Mouse (Mus musculus): Measurements from ENCODE around the gene Cntd1. TPM values are rescaled to one million over a fixed set of nuclear protein-coding genes. Genes with fewer than 3 reads are reported as not detected.
"Not testable (repeated sequence)": the region's sequence is repeated elsewhere in the genome, so short reads cannot be mapped to it uniquely, and the experiment has no call there.

Gene Cntd1
- polyA plus RNA-seq, 1 experiment: 0.56 TPM

- TF ChIP-seq CTCF (IDR thresholded peaks at IDR 0.05; ENCODE audit: extremely low read depth, insufficient read depth, low read length): no peak
- no peak for TF ChIP-seq POLR2A (IDR thresholded peaks at IDR 0.05; ENCODE audit: extremely low read depth, insufficient read depth, low read length)
- H3K27ac ChIP-seq (ENCODE audit: insufficient read depth, low read length): no peak within 1 kb of the TSS
- no peaks in the 10 kb centered on the region for H3K4me1 ChIP-seq (ENCODE audit: control insufficient read depth, insufficient read depth, low read length)
- no peak within 1 kb of the TSS for H3K4me3 ChIP-seq (ENCODE audit: insufficient read depth, low read length)
These were observed 46.0 kb downstream of the Cntd1 start, which contains the start of gene Aoc2 for GRCm38 (mm10) chr11:101324763-101325162. Gene Aoc2, plus strand, starts transcription at chr11:101325063.

- H3K4me1 ChIP-seq (ENCODE audit: control insufficient read depth, insufficient read depth, low read length); H3K27ac ChIP-seq (ENCODE audit: insufficient read depth, low read length); H3K4me3 ChIP-seq (ENCODE audit: insufficient read depth, low read length): not testable (repeated sequence)
These were observed 46.4 kb downstream of the Cntd1 start for GRCm38 (mm10) chr11:101325201-101325600.

DNA sequence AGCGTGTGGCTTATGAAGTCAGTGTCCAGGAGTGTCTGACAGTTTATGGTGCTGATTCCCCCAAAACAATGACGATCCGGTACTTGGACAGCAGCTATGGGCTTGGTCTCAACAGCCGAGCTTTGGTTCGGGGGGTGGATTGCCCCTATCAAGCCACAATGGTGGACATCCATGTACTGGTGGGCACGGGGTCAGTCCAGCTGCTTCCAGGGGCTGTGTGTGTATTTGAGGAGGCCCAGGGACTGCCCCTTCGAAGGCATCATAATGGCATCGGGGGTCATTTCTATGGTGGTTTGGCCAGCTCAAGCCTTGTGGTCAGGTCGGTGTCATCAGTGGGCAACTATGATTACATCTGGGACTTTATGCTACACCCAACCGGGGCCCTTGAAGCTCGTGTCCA, 47.3 kb downstream of the Cntd1 start:
- TF ChIP-seq POLR2A (IDR thresholded peaks at IDR 0.05; ENCODE audit: extremely low read depth, insufficient read depth, low read length): no peak
- TF ChIP-seq CTCF (IDR thresholded peaks at IDR 0.05; ENCODE audit: extremely low read depth, insufficient read depth, low read length): no peak
- Histone ChIP-seq H3K4me3 (ENCODE audit: insufficient read depth, low read length) (no peak overlapping the region), H3K4me1 (ENCODE audit: control insufficient read depth, insufficient read depth, low read length) (no peaks in the 10 kb centered on the region), H3K27ac (ENCODE audit: insufficient read depth, low read length) (no peak overlapping the region)

DNA sequence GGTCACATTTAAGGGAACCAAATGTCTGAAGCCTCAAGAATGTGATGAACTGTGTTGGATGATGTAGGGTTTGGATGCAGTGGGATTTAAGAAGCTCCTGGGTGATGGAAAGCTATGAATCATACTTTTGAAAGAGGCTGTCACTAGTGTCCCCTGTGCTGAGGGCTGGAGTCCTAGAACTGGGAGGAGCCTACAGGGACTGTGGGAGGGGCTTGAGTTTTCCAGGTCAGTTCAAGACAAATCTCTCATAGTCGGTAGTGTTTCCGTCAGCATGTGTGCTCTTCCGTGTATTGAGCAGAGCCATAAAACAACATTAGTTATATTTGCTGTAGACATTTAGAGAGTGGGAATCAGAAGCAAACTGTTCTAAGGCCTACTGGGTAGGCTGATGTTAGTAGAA, 48.5 kb downstream of the Cntd1 start:
- TF ChIP-seq POLR2A (IDR thresholded peaks at IDR 0.05; ENCODE audit: extremely low read depth, insufficient read depth, low read length): no peak
- no peak for TF ChIP-seq CTCF (IDR thresholded peaks at IDR 0.05; ENCODE audit: extremely low read depth, insufficient read depth, low read length)
- no peaks in the 10 kb centered on the region for H3K4me1 ChIP-seq (ENCODE audit: control insufficient read depth, insufficient read depth, low read length)
- no peak overlapping the region for H3K4me3 ChIP-seq (ENCODE audit: insufficient read depth, low read length)
- no peak overlapping the region for H3K27ac ChIP-seq (ENCODE audit: insufficient read depth, low read length)

DNA sequence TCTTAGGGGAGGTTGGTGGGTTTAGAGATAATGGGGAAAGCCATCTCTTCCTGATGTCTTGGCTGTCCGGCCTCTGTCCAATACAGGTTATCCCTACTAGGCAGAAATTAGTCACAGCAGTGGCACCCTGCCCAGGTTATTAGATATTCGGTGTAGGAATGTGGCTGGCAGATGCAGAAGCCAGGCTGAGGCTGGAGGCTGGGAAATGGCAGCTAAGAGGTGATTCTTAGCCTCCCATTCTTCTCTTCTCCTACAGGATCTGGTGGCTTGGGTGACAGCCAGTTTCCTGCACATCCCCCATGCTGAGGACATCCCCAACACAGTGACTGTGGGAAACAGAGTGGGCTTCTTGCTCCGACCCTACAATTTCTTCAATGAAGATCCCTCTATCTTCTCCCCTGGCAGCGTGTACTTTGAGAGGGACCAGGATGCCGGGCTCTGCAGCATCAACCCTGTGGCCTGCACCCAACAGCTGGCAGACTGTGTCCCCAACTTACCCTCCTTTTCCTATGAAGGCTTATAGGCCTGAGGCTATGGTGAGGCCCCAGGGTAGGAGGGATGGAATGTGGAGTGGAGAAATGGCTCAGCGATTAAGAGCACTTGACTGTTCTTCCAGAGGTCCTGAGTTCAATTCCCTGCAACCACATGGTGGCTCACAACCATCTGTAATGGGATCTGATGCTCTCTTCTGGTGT, 50.3 kb downstream of the Cntd1 start:
- no peak overlapping the region for H3K27ac ChIP-seq (ENCODE audit: insufficient read depth, low read length)
- TF ChIP-seq CTCF (IDR thresholded peaks at IDR 0.05; ENCODE audit: extremely low read depth, insufficient read depth, low read length) (no peak), POLR2A (IDR thresholded peaks at IDR 0.05; ENCODE audit: extremely low read depth, insufficient read depth, low read length) (no peak)
- no peaks in the 10 kb centered on the region for H3K4me1 ChIP-seq (ENCODE audit: control insufficient read depth, insufficient read depth, low read length)
- H3K4me3 ChIP-seq (ENCODE audit: insufficient read depth, low read length): no peak overlapping the region

DNA sequence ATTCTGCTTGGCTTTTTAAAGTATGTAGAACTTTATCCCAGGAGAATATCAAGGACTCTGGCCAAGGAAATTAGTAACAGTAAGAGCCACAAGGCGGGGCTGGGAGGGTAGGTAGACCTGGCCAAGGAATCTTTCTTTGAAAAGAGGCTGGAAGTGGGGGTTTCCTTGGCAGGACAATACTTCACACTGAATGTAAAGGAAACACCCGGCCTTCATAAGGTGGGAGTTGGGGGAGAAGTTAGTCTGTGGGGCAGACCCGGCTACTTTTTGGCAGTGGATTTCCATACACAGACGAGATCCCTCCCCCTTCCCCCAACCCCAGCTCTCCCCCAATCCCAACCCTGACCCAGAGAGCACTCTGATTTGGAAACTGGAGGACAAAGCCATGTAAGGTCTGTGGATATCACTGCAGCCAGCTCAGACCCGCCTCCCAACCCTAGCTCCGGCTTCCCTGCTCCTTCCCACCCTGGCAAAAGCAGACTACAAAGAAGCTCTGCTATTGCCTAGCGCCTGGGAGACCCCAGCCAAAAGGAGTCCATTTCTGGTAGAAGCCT, 51.6 kb downstream of the Cntd1 start, which contains the start of gene Aoc3:
Gene Aoc3 (plus strand): TSS at position 235 of the 554 bp plus-strand sequence.
- no peaks in the 10 kb centered on the region for H3K4me1 ChIP-seq (ENCODE audit: control insufficient read depth, insufficient read depth, low read length)
- TF ChIP-seq CTCF (IDR thresholded peaks at IDR 0.05; ENCODE audit: extremely low read depth, insufficient read depth, low read length): no peak
- no peak for TF ChIP-seq POLR2A (IDR thresholded peaks at IDR 0.05; ENCODE audit: extremely low read depth, insufficient read depth, low read length)

GRCm38 (mm10) chr11:101330961-101331360, 52.1 kb downstream of the Cntd1 start:
- H3K4me3 ChIP-seq (ENCODE audit: insufficient read depth, low read length); H3K4me1 ChIP-seq (ENCODE audit: control insufficient read depth, insufficient read depth, low read length); H3K27ac ChIP-seq (ENCODE audit: insufficient read depth, low read length): not testable (repeated sequence)

More for the DNA sequence above, 51.6 kb downstream of the Cntd1 start, which contains the start of gene Aoc3:
- H3K4me3 ChIP-seq (ENCODE audit: insufficient read depth, low read length): no peak within 1 kb of the TSS
- no peak within 1 kb of the TSS for H3K27ac ChIP-seq (ENCODE audit: insufficient read depth, low read length)

DNA sequence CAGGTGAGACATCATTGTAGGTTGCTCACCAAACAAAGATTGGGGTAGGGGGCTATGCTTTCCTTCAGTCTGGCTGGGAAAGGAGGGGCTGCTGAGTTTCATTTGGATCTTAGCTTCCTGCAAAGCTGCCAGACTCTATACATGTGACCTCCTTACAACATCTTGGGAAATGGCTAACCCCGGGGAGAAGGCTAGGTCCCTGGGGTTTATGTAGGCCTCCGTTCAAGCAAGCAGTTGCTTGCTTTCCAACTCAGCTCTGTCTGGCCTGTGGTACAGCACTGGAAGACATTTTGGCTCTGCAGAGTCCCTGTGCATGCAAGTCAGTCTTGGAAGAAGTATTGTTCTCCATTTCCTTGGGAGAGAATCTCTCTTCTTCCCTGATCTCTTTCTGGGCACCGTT, 53.7 kb downstream of the Cntd1 start:
- Histone ChIP-seq H3K4me3 (ENCODE audit: insufficient read depth, low read length) (no peak overlapping the region), H3K27ac (ENCODE audit: insufficient read depth, low read length) (no peak overlapping the region), H3K4me1 (ENCODE audit: control insufficient read depth, insufficient read depth, low read length) (no peaks in the 10 kb centered on the region)
- TF ChIP-seq CTCF (IDR thresholded peaks at IDR 0.05; ENCODE audit: extremely low read depth, insufficient read depth, low read length): no peak
- TF ChIP-seq POLR2A (IDR thresholded peaks at IDR 0.05; ENCODE audit: extremely low read depth, insufficient read depth, low read length): no peak

DNA sequence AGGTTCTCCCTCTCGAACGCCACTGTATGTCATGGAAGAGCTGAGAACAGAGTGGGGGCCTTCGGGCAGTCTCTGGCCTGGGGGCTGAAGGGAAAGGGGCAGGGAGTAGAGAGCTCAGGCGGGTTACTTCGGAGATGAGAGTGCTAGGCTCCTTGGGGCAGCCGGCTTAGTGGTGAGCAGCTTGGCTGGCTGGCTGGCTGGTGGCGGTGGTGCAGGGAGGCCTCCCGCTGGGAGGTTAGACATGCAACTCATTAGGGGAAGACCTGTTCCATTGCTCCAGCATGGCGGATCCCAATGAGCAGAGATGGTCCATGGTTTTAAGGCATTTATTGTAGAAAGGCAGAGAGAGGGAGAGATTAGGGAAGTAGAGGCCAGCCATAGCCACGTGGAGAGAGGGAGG, 55.2 kb downstream of the Cntd1 start:
- Histone ChIP-seq H3K4me1 (ENCODE audit: control insufficient read depth, insufficient read depth, low read length) (peaks cover 2% of the 10 kb centered on the region; the same call in 1 of the 2 replicates), H3K27ac (ENCODE audit: insufficient read depth, low read length) (no peak overlapping the region), H3K4me3 (ENCODE audit: insufficient read depth, low read length) (no peak overlapping the region)
- no peak for TF ChIP-seq POLR2A (IDR thresholded peaks at IDR 0.05; ENCODE audit: extremely low read depth, insufficient read depth, low read length)
- no peak for TF ChIP-seq CTCF (IDR thresholded peaks at IDR 0.05; ENCODE audit: extremely low read depth, insufficient read depth, low read length)

- Histone ChIP-seq H3K4me1 (ENCODE audit: control insufficient read depth, insufficient read depth, low read length) (peaks cover 2% of the 10 kb centered on the region; the same call in 1 of the 2 replicates), H3K27ac (ENCODE audit: insufficient read depth, low read length) (no peak overlapping the region), H3K4me3 (ENCODE audit: insufficient read depth, low read length) (no peak overlapping the region)
- TF ChIP-seq CTCF (IDR thresholded peaks at IDR 0.05; ENCODE audit: extremely low read depth, insufficient read depth, low read length): no peak
- no peak for TF ChIP-seq POLR2A (IDR thresholded peaks at IDR 0.05; ENCODE audit: extremely low read depth, insufficient read depth, low read length)
These were observed 55.7 kb downstream of the Cntd1 start for GRCm38 (mm10) chr11:101334516-101334915.

All from cortical plate, adult 2 months (tissue).